Comparison of ENCODE assay signal across 8 mouse cellular contexts in genomic region chr11:97018583-97019344, GRCm38 (mm10). TPM values are rescaled to one million over a fixed set of nuclear protein-coding genes. Genes with fewer than 3 reads are reported as not detected.
A peak's percentile ranks its signal among the peaks of the same experiment; 100 is the strongest.
DNase-seq lines count a peak whose midpoint lies in the region; ATAC-seq and TF ChIP-seq lines count a peak whose summit lies in the region.

No protein-coding gene starts in this region.

- ATAC-seq in heart, postnatal 0 days (ENCODE audit: insufficient read depth, low read depth): no peak
- peak; percentile 35 for ATAC-seq in inflammation-experienced regulatory T-cells, adult 6 months
- ATAC-seq in midbrain, embryonic 14.5 days (ENCODE audit: low FRiP score, low TSS enrichment): no peak

- peaks cover 93% of the 10 kb centered on the region for H3K27me3 ChIP-seq in heart, postnatal 0 days (ENCODE audit: control insufficient read depth, insufficient read depth, low read length)
- H3K27me3 ChIP-seq in midbrain, embryonic 14.5 days (ENCODE audit: control insufficient read depth, insufficient read depth, low read length): peaks cover 79% of the 10 kb centered on the region

- no peak for DNase-seq in heart, postnatal 0 days (ENCODE audit: low spot score)
- no peak for DNase-seq in heart, adult 18-20 months
- DNase-seq in adrenal gland, postnatal 14 days: peak; percentile 45
- no peak for DNase-seq in midbrain, embryonic 14.5 days
- no peak for DNase-seq in frontal cortex, postnatal 36 days (ENCODE audit: low spot score in 2 of 2)
- DNase-seq in layer of hippocampus, adult 9-11 months: no peak
- no peak for DNase-seq in adipocyte (ENCODE audit: low spot score)

- H3K9me3 ChIP-seq in heart, postnatal 0 days (replicated peaks; ENCODE audit: control insufficient read depth, low read length): no peaks in the 10 kb centered on the region
- H3K9me3 ChIP-seq in midbrain, embryonic 14.5 days (ENCODE audit: control insufficient read depth, low read length): no peaks in the 10 kb centered on the region

- H3K4me2 ChIP-seq in heart, postnatal 0 days (ENCODE audit: low read depth, low read length): peak overlapping the region; percentile 54
- peak overlapping the region; percentile 44 for H3K4me2 ChIP-seq in midbrain, embryonic 14.5 days (ENCODE audit: low read length)

- WGBS in heart, postnatal 0 days: 2% methylated on average over 45 of the region's 68 CpGs
- WGBS in midbrain, embryonic 14.5 days: under 1% methylated on average over 62 of the region's 68 CpGs

- H3K27ac ChIP-seq in heart, postnatal 0 days (ENCODE audit: low read depth): no peak overlapping the region
- H3K27ac ChIP-seq in midbrain, embryonic 14.5 days (replicated peaks; ENCODE audit: low read depth, low read length): no peak overlapping the region

- no peak for TF ChIP-seq EP300 in heart, postnatal 0 days (IDR thresholded peaks at IDR 0.05; ENCODE audit: low read depth)

- peak overlapping the region; percentile 37 for H3K4me3 ChIP-seq in heart, postnatal 0 days (ENCODE audit: low read depth, low read length)
- peak overlapping the region; percentile 26 for H3K4me3 ChIP-seq in midbrain, embryonic 14.5 days (replicated peaks; ENCODE audit: low read depth, low read length)

- H3K4me1 ChIP-seq in heart, postnatal 0 days (ENCODE audit: control insufficient read depth, insufficient read depth): peaks cover 4% of the 10 kb centered on the region; the same call in 1 of the 2 replicates
- peaks cover 7% of the 10 kb centered on the region; the same call in 1 of the 2 replicates for H3K4me1 ChIP-seq in midbrain, embryonic 14.5 days (ENCODE audit: control insufficient read depth, insufficient read depth, low read length)

- no peak overlapping the region for H3K9ac ChIP-seq in heart, postnatal 0 days (replicated peaks; ENCODE audit: low read depth, low read length)
- 0 out of 2 replicates have a peak overlapping the region, but pooled peaks have one; percentile 12 for H3K9ac ChIP-seq in midbrain, embryonic 14.5 days (replicated peaks; ENCODE audit: low read length)

- TF ChIP-seq CTCF in heart, postnatal 0 days (IDR thresholded peaks at IDR 0.05; ENCODE audit: low read depth): no peak

- no peaks in the 10 kb centered on the region for H3K36me3 ChIP-seq in heart, postnatal 0 days (replicated peaks; ENCODE audit: control insufficient read depth, insufficient read depth, low read length)
- no peaks in the 10 kb centered on the region for H3K36me3 ChIP-seq in midbrain, embryonic 14.5 days (ENCODE audit: control insufficient read depth, insufficient read depth, low read length)

RNA-seq across cellular contexts. Expression of gene Sp6, which starts 5.6 kb away (rescaled TPM):
- 0.04 and 0.19 TPM in 2 replicates for total RNA-seq in heart, postnatal 0 days (2014; rRNA removed; ENCODE audit: low replicate concordance)
- polyA plus RNA-seq in heart, postnatal 0 days (2015; fragmentation: Nextera tagmentation; extraction: Ambion mirVana): 0.08 TPM in 1 of 2 replicates, not detected in the other
- total RNA-seq in heart, adult 18-20 months (2021): under 1 TPM in 1 of 2 experiments, not detected in 1; 0.21 TPM
- 0.22 and 0.30 TPM in 2 replicates for total RNA-seq in adrenal gland, postnatal 14 days (2021)
- 1 to 10 TPM in 1 of 3 experiments, under 1 TPM in 1, not detected in 1; 0.19 to 2.7 TPM for polyA plus RNA-seq in inflammation-experienced regulatory T-cells, adult 6 months (2017; shearing (Covaris generic))
- polyA plus RNA-seq in midbrain, embryonic 14.5 days (2014; fragmentation: Nextera tagmentation; extraction: Ambion mirVana): 0.15 TPM in 1 of 2 replicates, not detected in the other

RNA-seq across cellular contexts. Expression of gene Scrn2, which starts 11.0 kb away (rescaled TPM):
- 29.3 and 31.7 TPM in 2 replicates for total RNA-seq in heart, postnatal 0 days (2014; rRNA removed; ENCODE audit: low replicate concordance)
- 16.6 and 19.0 TPM in 2 replicates for polyA plus RNA-seq in heart, postnatal 0 days (2015; fragmentation: Nextera tagmentation; extraction: Ambion mirVana)
- total RNA-seq in heart, adult 18-20 months (2021): 10 to 100 TPM; 15.4 TPM
- total RNA-seq in adrenal gland, postnatal 14 days (2021): 15.9 and 18.3 TPM in 2 replicates
- 1 to 10 TPM; 6.2 to 8.8 (median 6.5) TPM for polyA plus RNA-seq in inflammation-experienced regulatory T-cells, adult 6 months (2017; shearing (Covaris generic))
- 11.3 and 15.6 TPM in 2 replicates for polyA plus RNA-seq in midbrain, embryonic 14.5 days (2014; fragmentation: Nextera tagmentation; extraction: Ambion mirVana)

RNA-seq across cellular contexts. Expression of gene Lrrc46, which starts 22.4 kb away (rescaled TPM):
- 0.80 TPM in 1 of 2 replicates, not detected in the other for total RNA-seq in heart, postnatal 0 days (2014; rRNA removed; ENCODE audit: low replicate concordance)
- 0.53 and 0.65 TPM in 2 replicates for polyA plus RNA-seq in heart, postnatal 0 days (2015; fragmentation: Nextera tagmentation; extraction: Ambion mirVana)
- under 1 TPM; 0.25 to 0.36 TPM for total RNA-seq in heart, adult 18-20 months (2021)
- total RNA-seq in adrenal gland, postnatal 14 days (2021): 0.93 and 0.94 TPM in 2 replicates
- not detected for polyA plus RNA-seq in inflammation-experienced regulatory T-cells, adult 6 months (2017; shearing (Covaris generic))
- 2.3 and 3.0 TPM in 2 replicates for polyA plus RNA-seq in midbrain, embryonic 14.5 days (2014; fragmentation: Nextera tagmentation; extraction: Ambion mirVana)

RNA-seq across cellular contexts. Expression of gene Mrpl10, which starts 22.6 kb away (rescaled TPM):
- 77.7 and 81.2 TPM in 2 replicates for total RNA-seq in heart, postnatal 0 days (2014; rRNA removed; ENCODE audit: low replicate concordance)
- polyA plus RNA-seq in heart, postnatal 0 days (2015; fragmentation: Nextera tagmentation; extraction: Ambion mirVana): 67.0 and 67.3 TPM in 2 replicates
- total RNA-seq in heart, adult 18-20 months (2021): 10 to 100 TPM; 92.1 to 94.8 TPM
- 124 and 130 TPM in 2 replicates for total RNA-seq in adrenal gland, postnatal 14 days (2021)
- polyA plus RNA-seq in inflammation-experienced regulatory T-cells, adult 6 months (2017; shearing (Covaris generic)): 10 to 100 TPM; 61.1 to 66.7 (median 63.2) TPM
- polyA plus RNA-seq in midbrain, embryonic 14.5 days (2014; fragmentation: Nextera tagmentation; extraction: Ambion mirVana): 54.2 and 62.2 TPM in 2 replicates

RNA-seq across cellular contexts. Expression of gene Osbpl7, which starts 31.7 kb away (rescaled TPM):
- 8.6 and 10.6 TPM in 2 replicates for total RNA-seq in heart, postnatal 0 days (2014; rRNA removed; ENCODE audit: low replicate concordance)
- polyA plus RNA-seq in heart, postnatal 0 days (2015; fragmentation: Nextera tagmentation; extraction: Ambion mirVana): 2.7 and 3.0 TPM in 2 replicates
- 1 to 10 TPM; 3.8 to 5.1 TPM for total RNA-seq in heart, adult 18-20 months (2021)
- total RNA-seq in adrenal gland, postnatal 14 days (2021): 8.0 and 10.1 TPM in 2 replicates
- polyA plus RNA-seq in inflammation-experienced regulatory T-cells, adult 6 months (2017; shearing (Covaris generic)): 10 to 100 TPM; 22.8 to 30.5 (median 25.3) TPM
- polyA plus RNA-seq in midbrain, embryonic 14.5 days (2014; fragmentation: Nextera tagmentation; extraction: Ambion mirVana): 7.8 and 8.9 TPM in 2 replicates
